Mouse (Mus musculus): ENCODE data around the gene Gm21972.

GRCm38 (mm10) chr1:86202617-86203219 lies 69.3 kb downstream of the Gm21972 start:
- TF ChIP-seq GATA1 (IDR thresholded peaks at IDR 0.05; ENCODE audit: low read depth, low read length) (no peak), POLR2A (IDR thresholded peaks at IDR 0.05; ENCODE audit: control insufficient read depth in 1 of 2, insufficient read depth in 1 of 2, low read depth in 1 of 2, low read length in 2 of 2, poor library complexity in 1 of 2) (no peak), ETS1 (IDR thresholded peaks at IDR 0.05; ENCODE audit: low read depth, low read length) (no peak), CTCF (IDR thresholded peaks at IDR 0.05 in 2 of 3, conservative IDR thresholded peaks at IDR 0.05 in 1 of 3; ENCODE audit: control insufficient read depth in 1 of 3, insufficient read depth in 1 of 3, low read depth in 2 of 3, low read length in 3 of 3, poor library complexity in 1 of 3, severe bottlenecking in 1 of 3) (no peak), NELFE (IDR thresholded peaks at IDR 0.05; ENCODE audit: low read depth, low read length) (no peak)

Measured in MEL (cell line).